Mouse (Mus musculus): ENCODE measurements at regions not wholly inside any gene's neighbourhood (a gene's known extent, or its start where the extent isn't known, plus 50 kb on each side); places are given as distances from the start of the nearest gene placed in this dataset.
A peak's percentile ranks its signal among the peaks of the same experiment; 100 is the strongest.

DNA sequence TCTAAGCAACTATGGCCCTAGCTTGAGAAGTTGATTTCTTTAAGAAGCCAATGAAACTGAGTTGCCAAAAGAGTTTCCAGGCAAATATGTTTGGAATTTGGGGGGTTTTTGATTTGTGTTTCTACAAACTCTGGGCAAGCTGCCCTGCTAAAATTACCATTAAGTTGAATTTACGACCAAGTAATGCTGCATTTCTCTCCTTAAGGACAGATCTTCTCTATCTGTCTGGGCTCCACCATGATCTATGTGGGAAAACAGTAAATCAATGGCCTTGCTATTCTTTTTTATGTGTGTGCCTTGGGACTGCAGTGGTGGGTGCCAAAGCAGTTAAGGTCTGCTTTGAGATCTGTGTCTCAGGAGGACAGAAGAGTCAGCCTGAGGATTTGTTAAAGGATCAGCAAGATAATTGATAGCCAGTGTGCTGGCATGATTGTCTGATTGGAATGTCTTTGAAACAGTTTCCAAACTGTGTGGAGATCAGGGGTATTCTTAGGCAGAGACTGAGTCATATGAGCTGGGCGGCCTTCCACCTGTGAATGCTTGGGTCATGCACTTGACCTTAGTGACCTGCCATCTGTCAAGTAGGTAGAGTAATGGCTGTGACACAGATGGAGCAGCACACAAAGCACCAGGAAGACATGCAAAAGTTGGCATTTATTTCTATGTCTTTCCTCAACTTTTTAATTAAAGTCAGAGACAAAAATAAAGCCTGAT lies 91.1 kb upstream of the Pmch start:
- DNase-seq (ENCODE audit: low spot score in 2 of 2), result no peak
- intact Hi-C loops (cut with DNase I), result no loop called here

DNA sequence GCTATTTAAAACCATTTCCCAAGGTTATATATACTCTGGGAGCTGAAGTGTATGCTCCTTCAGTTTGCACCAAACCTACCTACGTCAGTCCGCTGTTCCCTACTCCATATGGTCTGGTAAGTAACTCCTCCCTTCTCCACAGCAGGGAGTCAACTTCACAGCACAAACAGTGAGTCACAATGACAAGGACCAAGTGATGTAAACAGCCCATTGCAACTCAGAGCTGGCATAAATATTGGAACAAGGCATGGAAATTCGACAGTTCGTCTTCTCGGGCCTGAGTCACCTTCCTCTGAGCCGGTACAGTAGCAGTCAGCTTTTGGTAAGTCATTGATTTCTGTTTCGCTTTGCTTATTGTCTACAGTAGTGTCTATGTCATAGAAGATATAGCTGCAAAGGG lies 82.2 kb upstream of the Pmch start:
- DNase-seq (ENCODE audit: low spot score in 2 of 2), result peak in 1 of 2 experiments; percentile 18
- intact Hi-C loops (cut with DNase I), result no loop called here

DNA sequence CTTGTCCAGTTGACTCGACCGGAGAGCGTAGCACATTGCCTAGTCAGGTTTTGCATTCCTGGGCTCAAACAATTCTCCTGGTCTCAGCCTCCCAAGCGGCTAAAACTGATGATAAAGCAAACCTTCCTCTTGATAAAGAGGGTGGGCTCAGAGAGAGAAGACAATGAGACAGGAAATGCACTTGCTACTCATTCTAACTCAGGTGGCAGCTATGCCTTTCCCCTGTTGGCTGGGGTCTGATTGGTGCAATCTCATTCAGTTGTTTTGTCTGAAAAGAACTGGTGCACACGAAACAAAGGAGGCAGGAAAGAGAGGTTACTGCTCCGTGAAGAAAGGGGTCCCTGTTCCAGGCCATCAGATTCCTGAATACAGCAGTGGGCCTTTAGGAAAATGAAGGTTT lies 80.0 kb upstream of the Pmch start:
- no peak for DNase-seq (ENCODE audit: low spot score in 2 of 2)
- intact Hi-C loops (cut with DNase I), result no loop called here

DNA sequence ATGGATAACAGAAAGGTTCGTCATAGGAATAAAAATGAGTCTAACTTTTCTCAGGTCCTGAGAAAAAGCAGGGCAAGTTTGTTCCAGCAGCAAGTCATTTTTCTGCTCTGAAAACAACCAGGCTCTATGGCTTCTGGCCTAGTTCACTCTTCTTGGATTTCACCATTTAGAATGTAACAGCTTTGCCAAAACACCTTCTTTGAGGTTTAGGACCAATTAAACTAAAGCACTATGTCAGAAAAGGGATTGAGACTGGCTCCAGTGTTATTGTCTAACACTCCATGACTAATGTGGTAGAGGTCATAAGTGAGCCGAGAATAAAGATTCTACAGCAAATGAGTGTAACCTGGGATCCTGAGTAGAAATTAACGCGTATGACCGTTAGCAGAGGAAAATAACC lies 58.9 kb upstream of the Pmch start:
- intact Hi-C loops (cut with DNase I), result no loop called here
- no peak for DNase-seq (ENCODE audit: low spot score in 2 of 2)

All from left cerebral cortex, postnatal 25 days (tissue).